Mouse (Mus musculus): ENCODE results near the gene Abhd6.
A peak's percentile ranks its signal among the peaks of the same experiment; 100 is the strongest.
"Not testable (repeated sequence)": the region's sequence is repeated elsewhere in the genome, so short reads cannot be mapped to it uniquely, and the experiment has no call there.

Gene Abhd6

GRCm38 (mm10) chr14:7999030-7999429 lies 3.7 kb upstream of the Abhd6 start:
- no peak for DNase-seq (ENCODE audit: extremely low spot score, low spot score)

DNA sequence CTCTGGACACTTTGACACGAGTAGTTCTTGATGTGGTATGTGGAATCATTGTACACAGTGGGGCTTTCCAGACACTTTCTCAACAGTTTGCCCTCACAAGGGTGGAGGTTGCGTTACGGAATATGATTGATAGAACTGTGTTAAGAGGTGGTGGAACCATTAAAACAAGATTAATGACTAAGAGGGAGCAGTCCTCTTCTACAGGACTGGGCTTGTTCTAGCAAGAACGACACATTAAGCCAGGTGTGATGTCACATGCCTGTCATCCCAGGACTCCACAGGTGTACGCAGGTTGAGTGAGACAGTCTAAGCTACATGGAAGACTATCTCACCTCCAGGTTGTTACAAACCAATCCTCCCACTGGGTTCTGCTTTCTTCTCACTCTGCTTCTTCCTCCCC lies 3.3 kb upstream of the Abhd6 start:
- no peak for DNase-seq (ENCODE audit: extremely low spot score, low spot score)

DNA sequence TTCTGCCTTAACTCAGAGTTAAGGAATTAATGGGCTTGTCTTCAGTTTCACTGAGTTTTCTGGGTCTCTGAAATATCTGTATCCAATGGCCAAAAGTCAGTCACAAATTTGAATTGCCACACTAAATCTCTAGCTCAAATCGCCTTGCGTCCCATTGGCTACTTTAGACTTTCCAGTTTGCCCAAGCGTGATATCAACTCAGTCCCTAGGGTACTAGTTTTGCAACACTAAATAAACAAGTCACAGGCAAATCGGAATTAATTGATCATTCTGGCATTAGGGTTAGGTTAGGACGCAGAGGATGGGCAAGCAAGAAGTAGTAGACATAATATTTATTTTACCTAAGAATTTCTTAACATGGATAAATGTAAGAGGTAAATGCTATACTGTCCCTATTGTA lies 2.5 kb upstream of the Abhd6 start:
- DNase-seq (ENCODE audit: extremely low spot score, low spot score) = no peak

- DNase-seq (ENCODE audit: extremely low spot score, low spot score) = no peak
Observed at GRCm38 (mm10) chr14:8000831-8001685, 1.6 kb upstream of the Abhd6 start.

DNA sequence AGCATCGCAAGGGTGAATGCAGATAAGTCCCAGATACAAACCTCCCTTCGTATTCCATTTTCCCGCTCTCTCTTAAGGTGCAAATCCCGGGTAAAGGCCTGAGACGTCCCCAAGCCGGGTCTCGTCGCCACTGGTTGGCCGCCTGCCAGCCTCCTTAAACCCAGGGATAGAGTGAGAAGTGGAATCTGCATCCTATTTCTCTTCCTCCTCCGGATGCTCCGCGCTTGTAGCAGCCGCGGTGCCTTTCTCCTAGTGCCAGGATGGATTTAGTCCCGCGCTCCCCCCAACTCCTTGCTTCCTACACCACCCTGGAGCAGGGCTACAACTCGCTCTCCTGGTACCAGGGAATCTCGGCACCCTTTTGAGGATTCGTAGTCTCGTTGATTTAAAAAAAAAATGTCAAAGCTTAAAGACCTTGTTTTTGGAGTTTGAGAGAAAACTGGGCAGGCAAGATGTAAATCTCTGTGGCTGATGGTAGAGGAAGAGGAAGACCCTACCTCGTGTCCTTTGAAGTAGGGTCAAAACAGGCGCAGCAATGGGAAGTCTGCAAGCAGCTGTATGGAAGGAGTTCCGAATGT lies 480 bp downstream of the Abhd6 start:
- DNase-seq (ENCODE audit: extremely low spot score, low spot score) = peak; percentile 63

DNA sequence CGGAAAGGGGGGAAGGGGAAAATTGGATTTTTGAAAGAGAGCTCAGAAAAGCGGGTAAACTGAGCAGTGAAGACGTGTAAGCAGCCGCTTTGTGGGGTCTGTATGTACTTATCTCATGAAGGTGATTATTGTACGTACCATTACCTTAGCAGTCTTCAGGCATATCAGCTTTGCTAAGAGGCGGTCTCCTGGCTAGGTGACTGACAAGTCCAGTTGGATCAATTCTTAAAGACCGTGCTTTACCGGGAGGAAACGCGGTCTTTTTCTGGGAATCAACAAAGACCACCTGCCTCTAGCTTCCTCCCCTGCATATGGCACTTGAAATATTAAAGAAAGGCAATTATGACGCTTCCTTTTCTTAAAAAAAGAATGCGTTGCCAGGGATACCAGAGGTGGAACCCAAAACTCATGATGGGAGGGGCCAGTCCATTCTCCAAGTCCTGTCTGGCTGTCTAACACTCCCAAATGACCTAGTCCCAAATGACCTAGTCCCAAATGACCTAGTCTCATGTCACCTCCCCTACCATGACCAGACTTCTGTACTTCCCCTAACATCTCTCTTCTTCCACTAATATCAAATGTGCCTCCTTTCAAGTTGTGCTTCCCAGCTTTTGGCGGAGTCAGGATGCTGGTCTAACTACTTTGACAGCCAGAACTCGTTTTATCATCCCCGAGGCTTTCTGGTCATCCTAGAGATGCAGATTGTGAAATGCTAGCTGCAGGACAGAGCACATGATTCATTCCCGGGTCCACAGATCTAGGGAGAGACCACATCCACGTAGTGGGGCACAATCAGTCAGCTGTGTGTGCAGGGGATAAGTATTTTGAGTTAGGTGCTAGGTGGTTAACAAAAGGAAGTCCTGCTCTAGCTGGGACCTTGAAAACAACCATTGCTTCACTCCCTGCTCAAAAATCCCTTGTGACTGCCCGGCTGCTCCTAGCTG lies 1.3 kb downstream of the Abhd6 start:
- no peak for DNase-seq (ENCODE audit: extremely low spot score, low spot score)

DNA sequence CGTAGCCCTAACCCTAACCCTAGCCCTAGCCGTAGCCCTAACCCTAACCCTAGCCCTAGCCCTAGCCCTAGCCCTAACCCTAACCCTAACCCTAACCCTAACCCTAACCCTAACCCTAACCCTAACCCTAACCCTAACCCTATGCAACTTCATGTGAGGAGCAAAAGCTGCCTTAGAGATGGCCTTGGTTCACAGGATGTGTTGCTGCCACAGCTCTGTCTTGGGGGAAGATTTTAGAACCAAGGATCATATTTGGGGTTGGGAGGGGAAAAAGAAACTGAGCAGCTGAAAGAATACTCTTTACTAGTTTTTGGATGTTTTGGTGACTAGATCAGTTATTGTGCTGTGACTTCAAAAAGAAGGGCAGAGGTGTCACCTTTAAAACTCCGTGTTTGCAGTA lies 3.4 kb downstream of the Abhd6 start:
- DNase-seq (ENCODE audit: extremely low spot score, low spot score) = not testable (repeated sequence)

GRCm38 (mm10) chr14:8007084-8007483 lies 4.4 kb downstream of the Abhd6 start:
- DNase-seq (ENCODE audit: extremely low spot score, low spot score) = no peak

- DNase-seq (ENCODE audit: extremely low spot score, low spot score) = no peak
Observed at GRCm38 (mm10) chr14:8007486-8007885, 4.8 kb downstream of the Abhd6 start.

GRCm38 (mm10) chr14:8007923-8008322 lies 5.2 kb downstream of the Abhd6 start:
- no peak for DNase-seq (ENCODE audit: extremely low spot score, low spot score)

DNA sequence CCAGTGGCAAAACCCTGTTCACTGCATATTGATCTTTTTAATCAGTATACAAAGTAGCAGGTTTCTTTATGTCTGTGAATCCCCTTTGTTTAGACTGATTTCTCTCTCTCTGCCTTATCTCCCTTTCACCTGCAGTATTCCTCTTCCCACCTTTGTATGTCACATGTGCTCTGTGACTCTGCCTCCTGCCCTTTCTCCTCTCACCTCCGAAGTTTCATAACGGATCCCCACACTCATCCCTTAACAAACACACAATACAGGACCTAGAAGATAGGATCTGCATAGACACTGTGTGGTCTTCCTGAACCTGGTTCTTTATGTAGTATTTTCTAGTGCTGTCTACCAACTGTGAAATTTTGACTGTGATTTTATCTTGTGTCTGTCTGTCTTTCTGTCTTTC lies 8.6 kb downstream of the Abhd6 start:
- DNase-seq (ENCODE audit: extremely low spot score, low spot score) = no peak

DNA sequence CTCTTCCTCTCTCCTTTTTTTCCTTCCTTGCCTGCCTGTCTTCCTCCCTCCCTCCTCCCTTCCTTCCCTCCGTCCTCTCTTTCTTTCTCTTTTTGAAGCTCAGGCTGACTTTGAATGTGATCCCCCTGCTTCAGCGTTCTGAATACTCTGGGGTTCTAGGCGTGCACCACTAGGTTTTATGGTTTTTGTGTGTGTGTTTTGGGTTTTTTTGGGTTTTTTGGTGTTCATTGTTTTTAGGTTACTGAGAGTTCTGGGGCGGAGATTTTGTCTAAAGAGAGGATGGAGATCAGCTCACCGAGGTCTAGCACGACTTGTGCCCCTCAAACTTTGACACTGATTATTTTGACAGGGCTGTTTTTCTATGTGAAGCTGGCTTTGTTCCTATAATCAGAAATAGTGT lies 9.2 kb downstream of the Abhd6 start:
- DNase-seq (ENCODE audit: extremely low spot score, low spot score) = no peak

DNA sequence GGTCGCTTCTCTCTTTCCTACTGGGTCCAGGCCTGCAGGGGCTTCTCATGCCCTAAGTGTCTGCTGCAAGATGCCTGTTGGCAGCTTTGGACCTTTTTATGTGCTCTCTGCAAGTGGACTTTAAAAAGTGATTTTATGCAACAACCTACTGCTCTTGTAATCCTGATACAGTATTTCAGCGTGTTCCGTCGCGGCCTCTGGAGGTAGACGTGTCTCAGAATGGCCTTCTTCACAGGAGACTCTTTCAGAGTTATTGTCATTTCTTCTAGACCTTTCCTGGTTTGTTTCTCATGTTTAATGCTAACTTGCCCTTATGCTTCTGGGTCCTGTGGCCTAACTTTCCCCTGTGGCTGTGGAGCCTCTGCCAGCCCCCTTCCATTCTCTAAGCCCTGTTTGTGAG lies 13.1 kb downstream of the Abhd6 start:
- no peak for DNase-seq (ENCODE audit: extremely low spot score, low spot score)

DNA sequence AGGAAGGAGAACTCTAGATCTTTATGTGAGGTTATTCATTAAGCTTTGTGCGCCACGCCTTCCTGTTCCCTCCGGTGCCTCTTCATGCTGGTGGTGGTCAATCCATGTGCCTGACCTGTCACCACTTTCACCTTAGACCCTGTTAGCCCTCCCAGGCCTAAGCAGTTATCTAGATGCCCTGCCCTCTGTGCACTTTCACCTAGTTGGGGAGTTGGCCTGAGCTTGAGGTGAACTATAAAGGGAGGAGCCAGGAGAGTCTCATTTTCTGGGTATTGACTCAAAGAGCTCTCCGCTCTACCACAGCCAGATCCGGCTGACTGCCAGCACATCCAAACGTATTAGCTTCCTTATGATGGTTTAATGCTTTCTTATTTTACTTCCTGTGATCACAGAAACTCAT lies 13.6 kb downstream of the Abhd6 start:
- DNase-seq (ENCODE audit: extremely low spot score, low spot score) = no peak

GRCm38 (mm10) chr14:8016951-8017350 lies 14.2 kb downstream of the Abhd6 start:
- DNase-seq (ENCODE audit: extremely low spot score, low spot score) = no peak

GRCm38 (mm10) chr14:8020011-8020410 lies 17.3 kb downstream of the Abhd6 start:
- no peak for DNase-seq (ENCODE audit: extremely low spot score, low spot score)

DNA sequence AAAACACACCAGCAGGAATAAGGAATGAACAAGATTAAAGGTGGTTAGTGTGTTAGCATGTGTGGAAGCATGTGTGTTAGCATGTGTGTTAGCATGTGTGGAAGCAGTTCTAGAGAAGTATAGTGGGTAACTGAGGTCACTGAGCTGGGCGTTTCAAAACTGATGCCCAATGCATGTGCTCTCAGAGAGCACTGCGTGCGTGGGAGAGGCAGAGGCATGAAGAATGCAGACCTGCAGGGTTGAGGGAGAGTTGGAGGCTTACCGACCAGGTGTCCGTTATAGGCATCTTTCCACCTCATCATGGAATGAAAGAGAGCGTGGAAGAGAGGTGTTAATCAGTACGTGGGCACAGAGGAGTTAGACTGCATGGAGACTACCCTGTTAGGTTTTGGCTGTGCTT lies 17.8 kb downstream of the Abhd6 start:
- DNase-seq (ENCODE audit: extremely low spot score, low spot score) = no peak

DNA sequence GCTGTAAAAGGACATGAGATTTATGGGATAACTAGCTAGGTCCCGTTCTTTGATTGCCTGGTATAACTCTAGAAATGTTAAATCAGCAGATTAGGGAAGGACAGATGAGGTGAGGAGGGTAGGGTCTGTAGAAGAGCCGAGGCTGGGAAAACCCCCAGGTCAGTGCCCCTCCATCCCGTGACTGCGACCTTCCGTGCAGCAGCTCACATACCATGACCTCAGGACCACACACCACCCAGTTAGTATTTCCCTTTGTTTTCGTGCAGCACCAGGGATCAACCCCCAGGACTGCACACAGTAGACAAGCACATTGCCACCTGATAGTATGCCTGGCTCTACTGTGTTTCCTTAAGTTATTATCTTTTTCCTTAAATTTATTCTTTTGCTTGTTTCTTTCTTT lies 21.8 kb downstream of the Abhd6 start:
- no peak for DNase-seq (ENCODE audit: extremely low spot score, low spot score)

DNA sequence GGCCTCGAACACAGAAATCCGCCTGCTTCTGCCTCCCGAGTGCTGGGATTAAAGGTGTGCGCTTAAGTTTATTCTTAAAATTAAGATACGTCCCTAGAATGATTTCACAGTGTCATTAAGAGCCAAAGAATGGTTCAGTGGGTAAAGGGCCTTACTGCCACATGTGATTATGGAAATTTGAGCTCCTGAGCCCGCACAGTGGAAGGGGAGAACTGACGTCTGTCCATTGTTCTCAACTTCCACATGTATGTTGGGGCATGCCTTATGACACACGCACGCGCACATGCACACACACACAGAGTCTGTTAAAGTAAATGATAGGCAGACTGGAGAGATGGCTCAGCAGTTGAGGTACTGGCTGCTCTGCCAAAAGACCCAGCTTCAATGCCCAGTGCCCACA lies 22.2 kb downstream of the Abhd6 start:
- no peak for DNase-seq (ENCODE audit: extremely low spot score, low spot score)

DNA sequence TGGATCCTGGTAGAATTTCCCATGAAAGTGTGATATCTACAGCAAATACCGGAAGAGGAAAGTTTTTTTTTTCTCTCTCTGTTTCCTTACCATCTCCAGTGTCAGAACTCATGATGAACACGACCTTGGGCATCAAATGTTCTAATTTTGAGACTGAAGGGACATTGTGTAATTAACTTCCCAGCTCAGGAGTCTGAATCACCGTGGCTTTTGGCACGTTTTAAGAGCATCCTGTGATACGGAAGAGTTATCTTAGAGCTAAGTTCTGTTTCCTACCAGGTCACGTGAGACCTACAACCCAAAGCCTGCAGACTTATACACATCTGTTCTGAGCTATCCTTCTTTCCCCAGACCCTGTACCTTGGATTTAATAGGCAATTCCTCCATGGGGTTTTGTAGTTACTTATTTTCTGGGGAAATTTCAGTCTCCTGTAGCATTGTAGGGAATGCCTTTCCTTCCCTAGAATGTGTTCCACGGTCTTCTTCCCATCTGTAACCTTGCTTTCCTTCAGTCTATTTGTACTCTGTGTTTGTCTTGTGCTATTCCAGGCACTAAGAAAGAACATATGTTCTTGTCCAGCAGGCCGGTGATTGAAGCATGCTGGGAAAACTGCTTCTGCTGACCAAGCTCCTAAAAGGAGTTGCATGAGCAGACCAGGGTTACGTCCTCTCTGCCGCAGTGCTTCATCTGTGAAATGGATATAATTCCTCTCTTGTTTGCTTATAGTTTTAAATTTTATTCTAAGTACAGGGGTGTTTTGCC lies 24.2 kb downstream of the Abhd6 start:
- DNase-seq (ENCODE audit: extremely low spot score, low spot score) = no peak

DNA sequence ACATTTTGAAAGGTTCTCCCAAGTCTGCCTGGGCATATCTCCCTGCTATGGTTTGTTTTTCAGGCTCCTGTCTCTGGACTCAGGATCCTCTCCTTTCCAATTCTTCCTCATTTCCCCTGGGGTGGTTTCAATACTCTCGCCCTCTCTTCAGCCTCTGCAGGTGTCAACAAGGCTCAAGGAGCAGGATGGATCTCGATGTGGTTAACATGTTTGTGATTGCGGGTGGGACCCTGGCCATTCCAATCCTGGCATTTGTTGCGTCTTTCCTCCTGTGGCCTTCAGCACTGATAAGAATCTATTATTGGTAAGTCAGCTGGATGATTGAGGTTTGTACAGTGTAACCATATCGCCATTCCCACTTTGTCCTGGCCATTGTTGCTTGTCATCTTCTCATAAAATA lies 25.4 kb downstream of the Abhd6 start:
- DNase-seq (ENCODE audit: extremely low spot score, low spot score) = no peak

Measured in neural tube, embryonic 10.5 days (tissue).